Mouse (Mus musculus): ENCODE results near the gene Atad2b.
"Not testable (repeated sequence)": the region's sequence is repeated elsewhere in the genome, so short reads cannot be mapped to it uniquely, and the experiment has no call there.

Gene Atad2b

GRCm38 (mm10) chr12:4911716-4912115 lies 5.4 kb upstream of the Atad2b start:
- DNase-seq, result peak; percentile 38

GRCm38 (mm10) chr12:4914441-4914840 lies 2.7 kb upstream of the Atad2b start:
- DNase-seq, result no peak

- no peak for DNase-seq
These were observed 2.2 kb upstream of the Atad2b start for GRCm38 (mm10) chr12:4914944-4915343.

- peak; percentile 70 for DNase-seq
These were observed 845 bp downstream of the Atad2b start for GRCm38 (mm10) chr12:4917805-4918591.

- DNase-seq, result no peak
These were observed 11.0 kb downstream of the Atad2b start for GRCm38 (mm10) chr12:4928197-4928596.

GRCm38 (mm10) chr12:4930820-4931548 lies 13.8 kb downstream of the Atad2b start:
- DNase-seq, result no peak

GRCm38 (mm10) chr12:4952272-4952671 lies 35.1 kb downstream of the Atad2b start:
- no peak for DNase-seq

GRCm38 (mm10) chr12:4953156-4953555 lies 36.0 kb downstream of the Atad2b start:
- peak; percentile 10 for DNase-seq

- peak; percentile 89 for DNase-seq
These were observed 55.8 kb downstream of the Atad2b start for GRCm38 (mm10) chr12:4972939-4973338.

GRCm38 (mm10) chr12:4978324-4978723 lies 61.2 kb downstream of the Atad2b start:
- no peak for DNase-seq

- DNase-seq, result no peak
These were observed 79.8 kb downstream of the Atad2b start for GRCm38 (mm10) chr12:4996981-4997380.

- DNase-seq, result no peak
These were observed 88.2 kb downstream of the Atad2b start for GRCm38 (mm10) chr12:5005338-5005737.

- not testable (repeated sequence) for DNase-seq
These were observed 88.6 kb downstream of the Atad2b start for GRCm38 (mm10) chr12:5005776-5006175.

- not testable (repeated sequence) for DNase-seq
These were observed 91.5 kb downstream of the Atad2b start for GRCm38 (mm10) chr12:5008638-5009037.

- DNase-seq, result no peak
These were observed 108.2 kb downstream of the Atad2b start for GRCm38 (mm10) chr12:5025226-5025861.

- peak; percentile 25 for DNase-seq
These were observed 111.9 kb downstream of the Atad2b start for GRCm38 (mm10) chr12:5029035-5029434.

- DNase-seq, result no peak
These were observed 120.9 kb downstream of the Atad2b start for GRCm38 (mm10) chr12:5038008-5038407.

- DNase-seq, result no peak
These were observed 127.0 kb downstream of the Atad2b start for GRCm38 (mm10) chr12:5044141-5044540.

- no peak for DNase-seq
These were observed 131.0 kb downstream of the Atad2b start for GRCm38 (mm10) chr12:5048104-5048503.

- no peak for DNase-seq
These were observed 150.4 kb downstream of the Atad2b start for GRCm38 (mm10) chr12:5067590-5067989.

- DNase-seq, result no peak
These were observed 153.0 kb downstream of the Atad2b start for GRCm38 (mm10) chr12:5070131-5070530.

- no peak for DNase-seq
These were observed 156.0 kb downstream of the Atad2b start for GRCm38 (mm10) chr12:5073191-5073590.

GRCm38 (mm10) chr12:5081480-5081879 lies 164.3 kb downstream of the Atad2b start:
- DNase-seq, result no peak

- no peak for DNase-seq
These were observed 167.6 kb downstream of the Atad2b start for GRCm38 (mm10) chr12:5084714-5085113.

Measured in kidney, postnatal 10 days (tissue).